Mouse (Mus musculus): ENCODE data around the gene Phtf2.

GRCm38 (mm10) chr5:20760368-20761162 lies 121.4 kb downstream of the Phtf2 start:
- TF ChIP-seq CTCF (IDR thresholded peaks at IDR 0.05; ENCODE audit: low read depth, low read length) (no peak), POLR2A (IDR thresholded peaks at IDR 0.05; ENCODE audit: insufficient read depth, low read length) (no peak)

Measured in ES-Bruce4 (cell line).